Mouse (Mus musculus) adrenal gland, adult 10 weeks (tissue): ENCODE results near the gene Guca1a. TPM values are rescaled to one million over a fixed set of nuclear protein-coding genes. Genes with fewer than 3 reads are reported as not detected.

ENCODE experiments used
- polyA plus RNA-seq: library from polyadenylated mRNA; stranded (reverse); fragments of 350-450 nt; fragmentation: Illumina TruSeq; extraction: RNeasy Lipid Tissue Mini Kit (QIAGEN cat#74804); gene quantifications from one replicate; pipeline ENCODE4 v1.2.3, GENCODE M21; 2014; ENCODE audit warnings: low read depth, low replicate concordance

The Guca1a gene
- polyA plus RNA-seq, result not detected

DNA sequence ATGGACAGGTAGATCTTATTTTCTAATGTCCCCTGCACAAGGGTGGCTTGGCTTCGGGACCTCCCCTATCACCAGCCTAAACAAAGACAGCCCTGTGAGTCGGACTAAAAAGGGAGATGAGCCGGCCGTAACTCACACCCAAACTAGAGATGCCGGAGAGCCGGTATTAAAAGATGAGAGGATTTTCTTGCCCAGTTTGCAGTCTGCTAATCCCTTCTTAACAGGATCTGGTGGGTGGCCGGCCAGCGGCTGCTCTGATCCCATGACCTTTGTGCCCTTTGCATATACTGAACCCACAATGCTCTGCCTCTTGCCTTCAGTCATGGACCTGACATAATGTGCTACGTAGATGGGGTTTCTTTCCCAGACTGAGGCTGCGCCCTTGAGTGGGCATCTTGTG is at the start of gene Guca1a:
Gene Guca1a, minus strand, starts transcription at position 134 of the 400 bp plus-strand sequence.

DNA sequence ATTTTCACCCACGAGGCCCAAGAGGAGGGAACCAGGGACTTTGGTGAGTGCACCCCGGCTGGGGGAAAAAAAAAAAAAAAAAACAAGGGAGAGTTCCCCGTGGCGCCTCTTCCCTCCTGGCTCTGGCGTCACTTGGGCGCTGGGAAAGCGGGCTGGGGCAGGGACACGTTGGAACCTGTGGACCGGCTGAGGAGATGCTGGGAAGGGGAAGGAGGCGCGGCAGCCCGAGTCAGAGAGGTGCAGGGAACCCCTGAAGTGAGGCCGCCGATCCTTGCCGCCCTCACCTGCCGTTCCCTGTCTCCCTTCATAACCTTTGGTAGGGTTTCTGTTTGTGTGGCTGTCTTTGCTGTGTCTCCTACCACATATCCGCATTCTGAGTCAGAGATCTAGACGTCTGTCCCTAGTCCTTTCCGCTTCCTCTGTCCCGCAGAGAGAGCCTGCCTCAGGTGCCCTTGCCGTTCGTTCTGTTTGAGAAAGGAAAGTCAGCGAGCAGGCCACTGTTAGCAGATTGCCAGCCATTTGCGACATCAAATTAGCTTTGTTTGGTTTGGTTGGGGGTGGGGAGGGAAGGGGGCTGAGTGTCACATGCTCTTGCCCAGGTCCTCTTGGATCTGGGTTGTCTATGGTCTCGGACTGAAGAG is 36.6 kb upstream of the Guca1a start, which contains the start of gene 1700001C19Rik:
Gene 1700001C19Rik, minus strand, starts transcription at position 470 of the 641 bp plus-strand sequence.

DNA sequence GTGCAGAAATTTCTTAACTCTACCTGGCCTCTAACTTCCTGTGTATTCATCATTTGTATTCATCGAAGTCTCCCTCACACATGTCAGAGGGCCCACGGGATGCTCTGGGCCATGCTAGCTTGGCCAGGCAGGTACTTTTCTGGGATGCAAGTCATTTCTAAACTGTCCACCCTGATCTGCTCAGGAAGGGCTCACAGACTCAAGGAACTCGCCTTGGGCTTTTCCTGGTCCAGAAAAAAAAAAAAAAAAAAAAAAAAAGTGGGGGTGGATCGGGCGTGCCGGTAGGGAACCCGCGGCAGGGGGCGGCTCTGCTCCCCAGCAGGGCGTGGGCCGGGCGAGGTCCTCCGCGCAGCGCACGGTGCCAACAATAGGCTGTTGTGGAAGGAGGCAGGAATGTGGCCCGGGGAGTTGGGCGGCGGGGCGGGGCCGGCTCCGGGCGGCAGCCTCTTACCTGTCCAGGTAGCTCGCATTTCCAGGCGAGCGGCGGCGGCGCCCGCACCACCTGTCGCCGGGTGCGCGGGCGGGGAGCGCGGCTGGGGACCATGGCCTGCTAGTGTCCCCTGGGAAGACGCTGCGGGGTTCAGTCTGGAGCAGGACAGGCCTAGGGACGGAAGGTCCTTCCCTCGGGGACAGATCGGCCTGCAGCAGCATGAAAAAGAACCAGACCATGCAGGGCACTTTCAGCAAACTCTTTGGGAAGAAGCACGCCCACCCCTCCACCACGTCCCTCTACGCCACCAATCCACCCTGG is 35.9 kb upstream of the Guca1a start, which contains the start of gene AI661453:
Gene AI661453, plus strand, starts transcription at position 460 of the 751 bp plus-strand sequence.

DNA sequence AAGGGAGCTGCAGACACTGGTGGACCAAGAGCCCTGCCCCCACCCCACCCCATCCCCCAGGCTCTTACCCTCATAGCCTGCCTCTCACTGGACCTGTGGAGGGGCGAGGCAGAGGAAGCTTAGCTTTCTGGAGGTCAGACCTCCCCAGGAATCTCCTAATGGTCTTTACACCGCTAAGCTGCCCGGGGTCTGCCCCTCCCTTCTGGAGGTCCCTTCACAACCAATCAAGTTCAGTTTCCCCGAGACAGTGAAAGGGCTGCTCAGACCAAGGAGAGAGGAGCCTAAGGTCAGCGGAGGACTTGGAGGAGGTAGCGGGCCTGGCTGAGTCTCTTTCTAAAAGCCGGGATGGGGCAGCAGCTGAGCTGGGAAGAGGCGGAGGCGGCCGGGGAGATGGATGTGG is 15.2 kb downstream of the Guca1a start, which contains the start of gene Guca1b:
Gene Guca1b, plus strand, starts transcription at position 249 of the 400 bp plus-strand sequence.

DNA sequence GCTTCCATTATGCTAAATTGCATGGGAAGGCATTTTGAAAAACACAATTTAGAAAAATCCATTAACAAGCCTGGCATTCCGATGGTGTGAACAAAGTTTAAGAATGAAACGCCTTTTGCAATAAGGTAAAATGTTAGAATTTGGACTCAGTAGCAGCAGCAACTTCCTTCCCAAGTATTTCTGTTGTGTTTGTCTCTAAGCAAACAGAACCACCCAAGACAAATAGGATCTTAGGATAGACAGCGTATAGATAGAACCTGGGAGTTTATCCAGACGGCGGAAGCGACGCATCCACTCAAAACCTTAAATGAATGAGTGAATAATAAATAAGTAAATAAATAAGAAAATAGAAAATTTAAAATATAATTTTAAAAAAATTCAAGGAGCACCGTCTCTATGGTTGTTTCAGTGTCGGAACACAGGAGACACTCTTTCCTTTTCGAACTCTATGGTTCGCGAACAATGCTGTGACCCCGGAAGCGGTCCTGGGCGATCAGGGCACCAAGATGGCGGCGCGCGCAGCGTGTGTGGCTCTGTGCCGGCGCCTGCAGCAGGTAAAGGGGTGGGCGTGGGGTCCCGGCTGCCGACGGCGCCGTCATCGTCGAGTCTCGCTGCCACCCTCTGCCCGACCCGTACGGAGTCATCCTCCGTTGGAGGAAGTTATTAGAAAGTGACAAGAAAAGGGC is 31.8 kb downstream of the Guca1a start, which contains the start of gene Mrps10:
Gene Mrps10, plus strand, starts transcription at position 487 of the 686 bp plus-strand sequence.

Other genes starting within 250 kb of the Guca1a start
- 99.0 TPM for gene Mrps10, start 31.7 kb downstream of the Guca1a start, polyA plus RNA-seq
- gene Guca1b, start 15.2 kb downstream of the Guca1a start, polyA plus RNA-seq, result 0.47 TPM
- gene AI661453, start 36.0 kb upstream of the Guca1a start, polyA plus RNA-seq, result not detected
- not detected for gene 1700001C19Rik, start 36.8 kb upstream of the Guca1a start, polyA plus RNA-seq
- 6.2 TPM for gene Taf8, start 101.7 kb upstream of the Guca1a start, polyA plus RNA-seq
- 27.5 TPM for gene Ccnd3, start 104.5 kb upstream of the Guca1a start, polyA plus RNA-seq
- gene Bysl, start 210.9 kb upstream of the Guca1a start, polyA plus RNA-seq, result 2.0 TPM
- 16.0 TPM for gene Med20, start 211.0 kb upstream of the Guca1a start, polyA plus RNA-seq
- gene Gm20517, start 211.0 kb upstream of the Guca1a start, polyA plus RNA-seq, result 0.52 TPM
- 2.7 TPM for gene Usp49, start 230.1 kb upstream of the Guca1a start, polyA plus RNA-seq